8 mouse cellular contexts compared by ENCODE assay signal in the genomic region with DNA sequence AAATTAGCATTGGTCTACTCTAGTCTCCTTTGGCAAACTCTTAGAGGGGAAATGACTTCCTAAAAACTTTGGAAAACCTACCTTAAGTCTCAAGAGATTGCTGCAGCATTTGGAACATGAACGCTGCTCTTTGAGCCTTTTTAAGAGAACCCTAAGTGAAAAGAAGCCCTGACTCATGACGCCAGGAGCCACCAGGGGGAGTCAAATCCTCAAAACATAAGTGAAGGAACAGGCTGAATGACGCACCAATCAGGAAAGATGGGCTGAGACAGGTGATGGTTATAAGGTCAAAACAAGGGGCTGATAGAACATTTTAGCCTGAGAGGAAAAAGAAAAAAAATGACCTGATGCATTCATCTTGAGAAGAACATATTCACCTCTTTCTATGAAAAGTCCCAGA.
A peak's percentile ranks its signal among the peaks of the same experiment; 100 is the strongest.
DNase-seq lines count a peak whose midpoint lies in the region; ATAC-seq lines count a peak whose summit lies in the region.
"Had no signal": no experiment of that assay in that cellular context is flagged by ENCODE, and none has a peak within 500 bp of the region (broad histone marks: within the 10 kb centered on the region; RNA-seq: fewer than 3 reads in every experiment).

No protein-coding gene starts in this region.

- no peaks in the 10 kb centered on the region for H3K27me3 ChIP-seq in embryonic facial prominence, embryonic 10.5 days (replicated peaks; ENCODE audit: low read depth, poor library complexity, severe bottlenecking)
- no peaks in the 10 kb centered on the region for H3K27me3 ChIP-seq in heart, embryonic 10.5 days (ENCODE audit: insufficient read depth, poor library complexity, severe bottlenecking)
- no peaks in the 10 kb centered on the region for H3K27me3 ChIP-seq in midbrain, embryonic 11.5 days (ENCODE audit: control insufficient read depth, insufficient read depth, low read length)

- no peaks in the 10 kb centered on the region for H3K36me3 ChIP-seq in embryonic facial prominence, embryonic 10.5 days (replicated peaks)
- H3K36me3 ChIP-seq in heart, embryonic 10.5 days, result no peaks in the 10 kb centered on the region
- H3K36me3 ChIP-seq in midbrain, embryonic 11.5 days (ENCODE audit: control insufficient read depth, insufficient read depth, low read length), result no peaks in the 10 kb centered on the region

- 11% methylated on average over 3 of the region's 3 CpGs for WGBS in embryonic facial prominence, embryonic 10.5 days
- 10% methylated on average over 3 of the region's 3 CpGs for WGBS in heart, embryonic 10.5 days
- WGBS in midbrain, embryonic 11.5 days, result 9% methylated on average over 3 of the region's 3 CpGs

- H3K4me1 ChIP-seq in embryonic facial prominence, embryonic 10.5 days, result peaks cover 2% of the 10 kb centered on the region; the same call in 1 of the 2 replicates
- H3K4me1 ChIP-seq in heart, embryonic 10.5 days, result no peaks in the 10 kb centered on the region
- H3K4me1 ChIP-seq in midbrain, embryonic 11.5 days (ENCODE audit: control insufficient read depth, insufficient read depth, low read length), result peaks cover 2% of the 10 kb centered on the region; the same call in 1 of the 2 replicates

- H3K9ac ChIP-seq in midbrain, embryonic 11.5 days (ENCODE audit: low read length), result no peak overlapping the region

- no peak for ATAC-seq in midbrain, embryonic 11.5 days (ENCODE audit: low FRiP score)

- H3K4me2 ChIP-seq in midbrain, embryonic 11.5 days, result no peak overlapping the region

- no peak overlapping the region for H3K4me3 ChIP-seq in embryonic facial prominence, embryonic 10.5 days
- H3K4me3 ChIP-seq in heart, embryonic 10.5 days, result no peak overlapping the region
- no peak overlapping the region for H3K4me3 ChIP-seq in midbrain, embryonic 11.5 days (ENCODE audit: low read depth, low read length)

- H3K9me3 ChIP-seq in embryonic facial prominence, embryonic 10.5 days, result no peaks in the 10 kb centered on the region
- no peaks in the 10 kb centered on the region for H3K9me3 ChIP-seq in heart, embryonic 10.5 days
- H3K9me3 ChIP-seq in midbrain, embryonic 11.5 days (ENCODE audit: control insufficient read depth, low read length), result no peaks in the 10 kb centered on the region

- no peak overlapping the region for H3K27ac ChIP-seq in embryonic facial prominence, embryonic 10.5 days (replicated peaks)
- no peak overlapping the region for H3K27ac ChIP-seq in heart, embryonic 10.5 days
- H3K27ac ChIP-seq in midbrain, embryonic 11.5 days (ENCODE audit: low read depth, low read length), result no peak overlapping the region
- H3K27ac ChIP-seq: macrophage had no signal

- DNase-seq in MEL-GATA-1-ER (ENCODE audit: extremely low read depth, low read depth), result peak; percentile 17
- DNase-seq in adrenal gland, postnatal 14 days, result peak; percentile 81
- DNase-seq in embryonic facial prominence, embryonic 10.5 days (ENCODE audit: low spot score), result peak; percentile 73
- peak; percentile 77 for DNase-seq in heart, embryonic 10.5 days (ENCODE audit: low spot score)
- DNase-seq in layer of hippocampus, postnatal 25 days (ENCODE audit: extremely low spot score in 1 of 2, low spot score in 1 of 2), result peak; percentile 67 to 86
- DNase-seq in midbrain, embryonic 11.5 days (ENCODE audit: low spot score, missing footprints), result peak; percentile 96
- peak; percentile 40 to 74 for DNase-seq in spleen, adult 18-20 months

Comparison
In these comparisons a context has a peak if more than half of its experiments do, and no peak if none do; other contexts are left out.
1. DNase-seq: peak in every context shown above with its lines; median percentile 96 in midbrain, embryonic 11.5 days; 81 in adrenal gland, postnatal 14 days; 77 in heart, embryonic 10.5 days; 76 in layer of hippocampus, postnatal 25 days; 73 in embryonic facial prominence, embryonic 10.5 days; 57 in spleen, adult 18-20 months; 17 in MEL-GATA-1-ER.